Comparison of ENCODE assay signal across 8 mouse cellular contexts in the genomic region with DNA sequence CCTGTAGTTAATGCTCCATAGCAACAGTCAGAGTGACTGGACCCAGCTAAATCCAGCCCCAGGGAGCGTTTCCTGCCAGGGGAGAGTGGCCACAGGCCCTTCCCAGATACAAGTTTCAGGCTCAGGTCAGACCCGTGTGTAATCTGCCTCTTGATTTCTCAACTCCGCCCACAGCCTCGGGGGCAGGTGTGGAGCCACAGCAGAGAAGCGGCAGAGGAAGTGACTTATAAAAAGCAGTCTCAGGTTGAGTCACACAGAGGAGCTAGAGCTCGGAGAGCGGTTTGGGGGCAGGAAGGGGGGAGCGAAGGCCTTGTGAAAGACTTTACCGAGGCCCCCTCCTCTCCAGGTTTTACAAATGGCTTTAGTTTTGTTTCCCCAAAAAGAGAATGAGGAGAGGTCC. TPM values are rescaled to one million over a fixed set of nuclear protein-coding genes. Genes with fewer than 3 reads are reported as not detected.
A peak's percentile ranks its signal among the peaks of the same experiment; 100 is the strongest.
DNase-seq lines count a peak whose midpoint lies in the region; ATAC-seq lines count a peak whose summit lies in the region.
"Had no signal": no experiment of that assay in that cellular context is flagged by ENCODE, and none has a peak within 500 bp of the region (broad histone marks: within the 10 kb centered on the region; RNA-seq: fewer than 3 reads in every experiment).

No protein-coding gene starts in this region.

- no peaks in the 10 kb centered on the region for H3K27me3 ChIP-seq in midbrain, embryonic 10.5 days (ENCODE audit: low read depth, poor library complexity, severe bottlenecking)

- H3K4me3 ChIP-seq in midbrain, embryonic 10.5 days, result no peak overlapping the region
- H3K4me3 ChIP-seq: myocyte had no signal

- H3K36me3 ChIP-seq in midbrain, embryonic 10.5 days, result no peaks in the 10 kb centered on the region

- peaks cover 8% of the 10 kb centered on the region for H3K4me1 ChIP-seq in midbrain, embryonic 10.5 days

- peak; percentile 22 to 31 for DNase-seq in urinary bladder, postnatal 36 days (ENCODE audit: low spot score in 2 of 2)
- no peak for DNase-seq in urinary bladder, postnatal 10 days (ENCODE audit: low spot score)
- DNase-seq in layer of hippocampus, postnatal 14 days (ENCODE audit: low spot score in 2 of 2), result no peak
- no peak for DNase-seq in midbrain, embryonic 10.5 days (ENCODE audit: low spot score)
- no peak for DNase-seq in gastrocnemius, postnatal 14 days

- H3K27ac ChIP-seq in midbrain, embryonic 10.5 days (replicated peaks), result no peak overlapping the region; the same call in 1 of the 2 replicates

- ATAC-seq in granulocyte monocyte progenitor cell, adult 5-6 weeks (replicated peaks; ENCODE audit: poor library complexity, severe bottlenecking), result peak; percentile 84
- ATAC-seq in megakaryocyte progenitor cell, adult 5-6 weeks (replicated peaks; ENCODE audit: poor library complexity), result peak; percentile 73

- 59% methylated on average over 9 of the region's 9 CpGs for WGBS in midbrain, embryonic 10.5 days

- intact Hi-C loops in gastrocnemius, postnatal 14 days (cut with DNase I; ENCODE audit: low total_unique reads), result no loop called here

- no peaks in the 10 kb centered on the region for H3K9me3 ChIP-seq in midbrain, embryonic 10.5 days (replicated peaks)

RNA-seq across cellular contexts. Expression of gene Rps6ka1, which starts 46.6 kb away (rescaled TPM):
- total RNA-seq in granulocyte monocyte progenitor cell, adult 5-6 weeks (2014; fragmentation: Nextera tagmentation), result 172 and 174 TPM in 2 replicates
- total RNA-seq in granulocyte monocyte progenitor cell, adult 5-6 weeks (2017), result 148 and 151 TPM in 2 replicates
- 96.7 and 112 TPM in 2 replicates for total RNA-seq in megakaryocyte progenitor cell, adult 5-6 weeks (2015)
- 126 and 160 TPM in 2 replicates for total RNA-seq in megakaryocyte progenitor cell, adult 5-6 weeks (2017)
- total RNA-seq in layer of hippocampus, postnatal 14 days (2021), result 10 to 100 TPM; 13.6 to 14.4 TPM
- polyA plus RNA-seq in midbrain, embryonic 10.5 days (2016; fragmentation: Nextera tagmentation; extraction: Ambion mirVana), result 32.4 and 34.5 TPM in 2 replicates
- 1 to 10 TPM; 5.0 to 5.4 TPM for total RNA-seq in gastrocnemius, postnatal 14 days (2021)

Comparison
In these comparisons a context has a peak if more than half of its experiments do, and no peak if none do; other contexts are left out.
1. DNase-seq: peak in urinary bladder, postnatal 36 days (2 of 2); none in urinary bladder, postnatal 10 days (single experiment), layer of hippocampus, postnatal 14 days (0 of 2), midbrain, embryonic 10.5 days (single experiment) and gastrocnemius, postnatal 14 days (single experiment).
2. RNA of gene Rps6ka1, which starts 46.6 kb away (total RNA-seq): 148 to 174 TPM in granulocyte monocyte progenitor cell, adult 5-6 weeks and 96.7 to 160 TPM in megakaryocyte progenitor cell, adult 5-6 weeks; 13.6 to 14.4 TPM in layer of hippocampus, postnatal 14 days and 5.0 to 5.4 TPM in gastrocnemius, postnatal 14 days; every median in the first group is over 4 times any median in the second.